Mouse (Mus musculus) granulocyte monocyte progenitor cell, adult 5-6 weeks (primary cell): ENCODE results near the gene Angptl3. TPM values are rescaled to one million over a fixed set of nuclear protein-coding genes. Genes with fewer than 3 reads are reported as not detected.

ENCODE experiments used
- total RNA-seq, 2 experiments: library from RNA; stranded (forward) in 1 of 2; stranded (reverse) in 1 of 2; fragments of 200-712, 200-1000 nt in 1 of 2; fragments of >200 nt in 1 of 2; fragmentation: Nextera tagmentation in 1 of 2; gene quantifications; 2 replicates each; pipeline ENCODE4 v1.2.3; 2014 to 2017

The Angptl3 gene
- total RNA-seq, 2 experiments from 2014 or later = 0.56 to 10.7 TPM

Other genes with a start within 250 kb of the Angptl3 start
- gene Kank4, start 213.4 kb upstream of the Angptl3 start, total RNA-seq (2014; fragmentation: Nextera tagmentation) = not detected in 2 replicates
- gene Kank4, start 213.4 kb upstream of the Angptl3 start, total RNA-seq (2017) = not detected in 2 replicates
- not detected in 2 replicates for gene I0C0044D17Rik, start 207.1 kb upstream of the Angptl3 start, total RNA-seq (2014; fragmentation: Nextera tagmentation)
- gene I0C0044D17Rik, start 207.1 kb upstream of the Angptl3 start, total RNA-seq (2017) = not detected in 2 replicates
- gene Usp1, start 107.1 kb upstream of the Angptl3 start, total RNA-seq (2014; fragmentation: Nextera tagmentation) = 129 and 141 TPM in 2 replicates
- gene Usp1, start 107.1 kb upstream of the Angptl3 start, total RNA-seq (2017) = 185 and 195 TPM in 2 replicates
- 15.6 and 35.3 TPM in 2 replicates for gene Dock7, start 90.0 kb downstream of the Angptl3 start, total RNA-seq (2014; fragmentation: Nextera tagmentation)
- gene Dock7, start 90.0 kb downstream of the Angptl3 start, total RNA-seq (2017) = 18.4 and 26.2 TPM in 2 replicates
- gene Atg4c, start 163.0 kb downstream of the Angptl3 start, total RNA-seq (2014; fragmentation: Nextera tagmentation) = 8.8 and 14.7 TPM in 2 replicates
- gene Atg4c, start 163.0 kb downstream of the Angptl3 start, total RNA-seq (2017) = 7.4 and 15.0 TPM in 2 replicates